Mouse (Mus musculus): ENCODE measurements around the gene Irx4.
A peak's percentile ranks its signal among the peaks of the same experiment; 100 is the strongest.

Gene Irx4

DNA sequence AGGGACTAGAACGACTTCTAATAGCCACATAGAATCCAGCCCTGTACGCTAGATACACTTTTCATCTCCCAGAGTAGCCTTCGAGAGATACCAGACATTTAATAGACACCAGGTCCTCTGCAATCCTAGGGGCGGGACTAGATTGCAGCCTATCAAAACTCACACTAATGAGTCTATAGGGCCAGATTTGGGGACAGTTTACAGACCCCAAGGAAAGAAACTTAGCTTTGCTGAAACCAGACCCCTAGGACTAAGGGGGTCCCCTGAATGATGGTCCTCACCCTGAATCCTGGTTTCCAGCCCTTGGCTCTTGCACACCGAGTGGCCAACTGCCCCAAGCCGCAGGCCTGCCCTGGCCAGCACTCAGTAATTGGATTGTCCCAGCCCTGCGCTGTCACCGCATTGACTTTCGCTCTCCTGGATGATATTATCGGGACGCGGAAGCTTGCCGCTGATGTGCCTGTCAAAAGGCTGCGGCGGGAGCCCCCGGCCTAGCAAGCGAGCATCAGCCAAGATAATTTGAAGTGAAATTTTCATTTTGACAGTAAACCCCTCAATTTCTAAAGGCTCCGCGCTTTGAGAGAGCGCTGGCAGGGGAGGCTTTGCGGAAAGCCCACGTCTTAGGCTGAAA is 10.3 kb downstream of the Irx4 start:
- no peak for DNase-seq

DNA sequence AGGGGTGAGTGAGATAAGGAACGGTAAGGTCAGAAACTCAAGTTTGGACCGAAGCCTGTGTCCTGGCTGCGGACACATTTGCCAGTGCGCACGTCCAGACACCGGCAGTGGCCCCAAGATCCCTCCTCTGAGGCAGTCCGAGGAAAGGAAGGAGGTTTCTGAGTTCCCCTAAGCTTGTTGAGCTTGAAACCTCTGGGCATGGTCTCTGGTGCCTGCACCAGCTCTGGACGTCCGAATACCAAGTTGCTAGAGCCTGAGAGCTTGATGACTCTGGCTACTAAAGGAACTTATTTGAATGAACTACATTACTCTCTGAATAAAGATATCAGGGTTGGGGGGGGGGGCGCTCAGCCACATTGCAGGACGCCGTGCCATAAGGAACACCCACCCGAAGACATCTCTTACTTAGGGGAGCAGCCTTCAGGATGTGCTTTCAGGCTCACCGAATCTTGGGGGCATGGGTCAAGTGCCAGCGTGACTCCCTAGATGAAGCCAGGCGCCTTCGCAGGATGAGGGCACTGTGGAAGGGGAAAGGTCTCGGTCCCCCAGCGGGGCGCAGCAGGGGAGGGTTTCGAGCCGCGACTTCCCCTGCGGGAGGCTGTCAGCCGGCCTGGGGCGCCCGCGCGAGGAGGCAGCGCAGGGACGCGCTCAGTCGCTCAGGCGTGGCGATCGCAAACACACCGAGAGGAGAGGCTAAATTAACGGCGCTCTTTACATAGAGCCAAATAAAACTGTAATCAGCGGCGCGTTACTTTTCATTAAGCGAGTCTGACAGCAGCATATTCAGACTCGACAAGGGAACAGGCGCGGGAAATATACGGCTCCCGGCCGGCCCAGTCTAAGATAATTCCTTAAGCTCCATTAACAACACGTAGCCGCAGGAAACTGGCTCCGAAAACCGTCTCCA is 11.3 kb downstream of the Irx4 start:
- no peak for DNase-seq

DNA sequence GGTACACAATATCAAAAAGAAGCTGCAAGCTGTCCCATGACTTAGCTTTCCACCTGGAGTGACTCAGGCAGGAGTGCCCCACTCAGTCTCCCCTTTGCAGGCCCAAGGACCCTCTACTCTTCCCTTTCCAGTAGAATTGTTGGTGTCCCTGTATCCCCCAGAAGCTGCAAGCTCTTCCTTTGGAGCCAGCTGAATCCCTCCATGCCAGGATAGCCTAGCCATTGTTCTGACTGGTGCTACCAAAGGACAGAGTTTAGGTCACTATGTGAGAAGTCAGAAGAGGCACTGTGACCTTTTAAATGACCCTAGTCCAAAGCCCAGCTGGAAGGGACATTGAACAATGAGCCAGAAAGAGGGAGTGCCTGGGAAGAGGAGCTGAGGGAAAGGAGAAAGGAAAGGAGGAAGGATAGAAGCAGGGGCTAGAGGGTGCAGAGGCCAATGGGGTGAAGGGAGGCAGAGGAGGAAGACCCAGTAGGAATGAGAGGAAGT is 12.6 kb downstream of the Irx4 start:
- DNase-seq: no peak

DNA sequence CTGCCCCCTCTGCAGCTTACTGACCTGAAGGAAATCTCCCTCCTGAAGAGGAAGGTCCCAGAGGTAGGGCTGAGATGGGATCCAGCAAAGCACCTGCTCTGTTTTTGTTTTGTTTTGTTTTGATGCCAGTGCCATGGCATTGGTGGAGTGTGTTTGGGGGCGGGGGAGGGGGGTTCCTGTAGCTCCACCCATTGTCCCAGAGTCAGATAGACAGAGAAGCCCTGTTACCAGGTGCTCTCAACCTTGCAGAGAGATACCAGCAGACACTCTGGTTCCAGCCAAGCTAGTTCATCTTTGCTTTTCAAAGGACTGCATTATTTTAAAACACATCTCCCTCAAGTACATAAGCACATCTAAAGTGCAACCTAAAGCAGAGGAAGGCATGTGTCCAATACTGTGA is 13.3 kb downstream of the Irx4 start:
- DNase-seq: no peak

DNA sequence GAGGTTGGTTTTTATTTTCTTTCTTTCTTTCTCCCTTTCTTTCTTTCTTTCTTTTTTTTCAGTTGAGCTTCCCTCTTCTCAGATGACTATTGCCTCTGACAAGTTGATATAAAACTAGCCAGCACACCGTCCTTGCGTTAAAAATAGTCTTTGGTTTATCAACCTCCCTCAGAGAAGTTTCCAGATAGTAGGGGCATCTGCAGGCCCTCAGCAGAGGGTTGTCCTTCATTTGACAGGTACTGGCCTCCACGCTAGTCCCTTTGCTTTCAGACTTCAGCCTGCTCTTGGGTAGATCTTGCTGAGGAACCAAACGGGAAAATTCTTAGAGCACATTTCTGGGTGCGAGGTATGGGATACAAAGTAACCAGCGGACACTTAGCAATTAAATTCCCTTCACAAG is 17.1 kb downstream of the Irx4 start:
- DNase-seq: no peak

DNA sequence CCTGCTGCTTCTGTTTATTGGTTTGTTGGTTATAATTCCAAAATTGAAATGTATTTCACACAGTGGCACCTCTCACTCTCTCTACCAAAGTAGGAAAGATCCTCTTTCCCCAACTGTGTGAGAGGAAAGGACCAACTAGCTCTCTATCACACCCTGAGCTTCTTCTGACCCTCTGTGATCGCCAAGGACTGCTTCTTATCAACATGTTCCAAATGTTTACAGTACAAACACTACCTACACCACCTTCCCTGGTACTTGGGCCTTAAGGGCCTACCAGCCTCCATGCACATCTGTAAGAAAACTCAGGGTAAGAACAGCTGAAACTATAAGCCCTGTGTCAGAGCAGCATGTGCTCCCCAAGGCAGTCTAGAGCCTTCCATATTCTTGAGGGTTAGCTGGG is 17.5 kb downstream of the Irx4 start:
- no peak for DNase-seq

DNA sequence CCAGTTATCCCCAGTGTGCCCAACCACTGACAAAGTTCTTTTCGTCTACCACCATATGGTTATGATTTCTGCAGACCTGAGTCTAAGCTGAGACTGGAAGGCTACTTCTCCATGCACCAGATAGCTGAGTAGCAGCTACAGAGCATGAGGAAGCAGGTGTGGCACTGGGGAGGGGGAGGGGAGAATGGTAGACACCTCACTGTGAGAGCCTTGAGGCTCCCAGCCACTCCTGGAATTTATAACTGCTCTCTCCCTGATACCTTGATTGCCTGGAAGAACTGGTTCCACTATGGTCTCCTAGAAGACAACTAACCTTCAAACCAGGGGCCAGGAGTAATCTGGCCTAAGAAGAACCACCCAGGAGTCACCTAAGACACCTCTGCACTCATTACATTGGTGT is 18.9 kb downstream of the Irx4 start:
- DNase-seq: no peak

DNA sequence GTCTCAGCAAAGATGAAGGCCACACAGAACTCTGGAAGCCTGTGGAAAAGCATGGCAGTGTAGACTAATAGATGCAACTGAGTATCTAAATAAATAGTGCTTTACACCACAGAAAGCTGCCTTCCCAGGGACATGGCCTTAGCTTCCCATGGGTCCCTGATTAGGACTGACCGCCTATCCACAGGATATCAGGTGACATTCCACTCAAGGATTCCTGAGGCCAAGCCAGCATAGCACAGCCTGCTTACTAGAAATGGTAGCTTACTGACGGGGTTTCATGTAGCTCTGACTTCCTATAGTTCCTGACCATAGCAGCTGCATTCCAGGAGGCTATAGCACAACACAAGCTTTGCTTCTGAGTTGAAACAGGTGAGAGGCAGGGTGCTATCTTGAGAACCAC is 22.1 kb downstream of the Irx4 start:
- no peak for DNase-seq

DNA sequence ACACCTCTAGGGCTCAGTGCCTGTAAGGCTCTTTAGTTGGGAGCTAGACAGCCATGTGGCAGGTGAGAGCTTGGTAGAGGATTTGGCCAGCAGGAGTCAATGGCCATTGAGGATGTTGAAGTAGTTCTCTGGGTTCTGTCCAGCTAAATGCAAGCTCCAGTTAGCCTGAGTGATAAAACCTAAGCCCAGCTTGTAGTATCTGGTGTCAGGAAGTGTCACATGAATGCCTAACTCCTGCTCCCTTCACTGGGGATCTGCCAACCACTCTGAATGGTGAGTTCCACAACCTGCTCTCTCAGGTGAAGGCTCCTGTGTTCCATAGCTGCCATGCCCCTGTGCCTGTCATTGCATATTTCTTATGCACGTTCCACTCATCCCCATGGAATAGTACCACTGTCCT is 23.3 kb downstream of the Irx4 start:
- no peak for DNase-seq

DNA sequence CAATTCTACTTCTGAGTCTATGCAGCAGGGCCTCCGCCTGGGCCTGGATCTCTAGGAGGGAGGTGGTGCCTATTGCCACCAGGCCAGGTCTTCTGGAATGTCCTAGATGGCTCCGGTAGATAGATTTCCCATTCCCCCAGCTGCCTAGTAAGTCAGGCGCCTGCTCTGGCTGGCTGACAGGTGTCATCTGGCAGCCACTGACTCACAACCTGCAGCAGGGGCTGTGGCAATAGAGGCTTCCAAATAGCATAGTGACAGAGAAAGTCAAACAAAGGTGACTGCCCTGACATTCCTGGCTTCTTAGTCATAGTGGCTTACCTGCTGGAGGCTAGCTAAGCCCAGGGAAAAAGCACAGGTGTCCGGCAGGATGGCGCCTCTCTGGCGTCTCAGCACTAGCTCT is 29.9 kb downstream of the Irx4 start:
- DNase-seq: no peak

DNA sequence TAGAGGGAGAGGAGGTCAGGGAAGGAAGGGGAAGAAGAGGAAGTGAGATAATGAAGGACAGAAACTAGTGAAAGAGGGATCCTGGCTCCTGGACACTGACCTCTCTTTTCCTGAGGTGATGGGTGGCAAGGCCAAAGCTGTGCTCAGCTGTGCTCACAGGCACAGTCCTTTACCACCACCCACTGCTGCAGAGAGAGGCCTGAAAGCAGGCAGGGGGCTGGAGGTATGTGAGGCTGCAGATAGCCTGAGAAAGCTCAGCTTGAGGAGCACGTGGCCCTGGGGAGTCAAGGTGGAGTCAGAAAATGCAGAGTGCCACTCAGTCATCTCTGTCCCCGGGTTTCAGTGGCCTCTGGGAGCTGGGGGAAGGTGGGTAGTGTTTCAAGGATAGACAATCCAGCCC is 30.8 kb downstream of the Irx4 start:
- no peak for DNase-seq

DNA sequence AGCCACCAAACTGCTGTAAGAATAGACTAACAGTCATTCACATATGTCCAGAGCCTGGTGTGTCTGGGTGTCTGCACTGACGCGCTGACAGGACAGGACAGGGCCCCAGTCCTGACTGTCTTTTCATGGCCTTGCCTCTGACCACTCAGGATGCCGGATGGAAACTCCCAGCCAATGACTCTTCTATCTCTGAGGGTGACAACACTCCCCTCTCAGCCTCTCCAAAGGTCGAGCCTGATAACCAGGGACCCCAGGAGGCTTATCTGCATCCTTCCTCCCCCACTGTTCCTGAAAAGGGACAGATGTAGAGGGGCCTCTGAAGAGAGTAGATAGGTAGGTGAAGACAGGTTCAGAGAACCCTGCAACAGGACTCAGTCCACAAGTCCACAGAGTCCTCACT is 38.4 kb downstream of the Irx4 start:
- DNase-seq: no peak

DNA sequence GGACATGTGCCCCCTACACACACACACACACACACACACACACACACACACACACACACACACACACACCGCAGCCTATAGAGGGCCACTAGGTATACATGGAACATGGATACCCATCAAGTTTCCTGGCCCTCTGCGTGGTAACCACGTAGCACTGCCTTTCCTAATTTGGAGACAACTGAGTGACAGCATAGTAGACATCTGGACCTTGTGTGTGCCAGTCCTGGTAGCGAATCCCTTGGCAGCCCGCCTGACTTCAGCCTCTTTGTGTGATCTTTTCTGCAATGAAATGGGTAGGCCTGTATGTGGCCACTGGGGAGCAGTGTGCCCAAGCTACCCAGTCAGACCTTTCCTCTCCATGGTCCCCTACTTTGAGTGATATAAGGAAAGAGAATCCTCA is 39.0 kb downstream of the Irx4 start:
- no peak for DNase-seq

DNA sequence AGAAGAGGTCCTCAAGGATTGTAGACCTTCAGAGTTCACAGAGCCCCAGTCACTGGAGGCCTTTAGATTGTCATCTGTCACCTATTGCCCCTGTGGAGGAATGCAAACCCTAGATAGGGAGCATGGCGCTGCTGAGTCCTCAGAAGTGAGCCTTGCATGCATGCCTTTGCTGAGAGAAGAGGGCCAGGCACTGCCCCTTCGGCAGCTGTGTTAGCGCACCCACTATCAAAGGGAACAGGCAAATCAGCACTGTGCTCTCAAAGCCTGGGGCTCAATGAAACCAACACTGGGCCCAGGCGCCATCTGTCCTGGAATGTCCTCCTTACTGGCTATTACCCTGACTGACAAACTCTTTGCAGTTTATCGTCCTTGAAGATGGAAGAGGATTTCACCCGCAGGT is 44.5 kb downstream of the Irx4 start:
- DNase-seq: no peak

DNA sequence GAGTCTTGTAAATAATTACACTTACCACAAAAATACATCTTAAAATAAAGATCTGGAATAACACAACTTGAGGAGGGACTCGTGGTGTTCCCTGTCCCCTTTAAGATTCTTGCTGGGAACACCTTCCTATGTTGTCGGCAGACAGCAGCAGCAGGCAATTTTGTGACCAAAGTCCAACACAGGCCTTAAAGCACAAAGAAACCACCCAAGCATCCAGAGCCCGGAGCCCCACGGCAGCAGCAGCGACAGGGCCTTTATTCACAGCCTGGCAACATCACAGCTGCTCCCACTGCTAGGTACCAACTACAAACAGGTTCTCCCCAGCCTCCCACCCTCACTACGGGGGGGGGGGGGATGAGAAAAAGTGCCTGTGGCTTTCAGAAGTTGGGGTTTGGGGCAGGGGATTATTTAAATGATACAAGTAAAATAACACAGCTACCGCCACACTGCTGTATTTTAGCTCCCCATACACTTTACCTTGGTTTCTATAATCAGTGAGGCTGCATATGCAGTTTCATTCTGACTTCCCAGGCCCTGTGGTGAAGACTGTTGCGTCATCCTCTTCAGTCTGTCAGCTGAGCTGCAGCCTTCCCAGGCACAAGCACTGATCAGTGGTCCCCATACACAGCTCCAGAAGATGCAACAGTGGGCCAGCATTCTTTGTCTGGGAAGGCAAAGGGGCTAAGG is 45.3 kb downstream of the Irx4 start:
- DNase-seq: no peak

DNA sequence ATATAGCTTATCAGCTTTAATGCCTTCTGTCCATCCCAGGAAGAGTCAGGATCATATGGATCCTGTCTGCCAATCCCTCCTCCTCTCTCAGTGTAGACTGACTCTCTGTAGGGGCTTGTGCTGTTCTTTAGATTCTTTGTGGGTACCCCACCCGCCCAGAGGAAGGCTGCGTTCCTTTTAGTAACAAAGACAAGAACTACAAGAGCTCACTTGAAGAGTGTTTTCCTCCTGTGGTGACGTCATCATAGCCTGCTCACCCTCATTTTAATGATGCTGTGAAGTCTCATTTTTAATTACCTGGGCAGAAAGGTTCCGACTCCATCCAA is 45.8 kb downstream of the Irx4 start:
- DNase-seq: no peak

DNA sequence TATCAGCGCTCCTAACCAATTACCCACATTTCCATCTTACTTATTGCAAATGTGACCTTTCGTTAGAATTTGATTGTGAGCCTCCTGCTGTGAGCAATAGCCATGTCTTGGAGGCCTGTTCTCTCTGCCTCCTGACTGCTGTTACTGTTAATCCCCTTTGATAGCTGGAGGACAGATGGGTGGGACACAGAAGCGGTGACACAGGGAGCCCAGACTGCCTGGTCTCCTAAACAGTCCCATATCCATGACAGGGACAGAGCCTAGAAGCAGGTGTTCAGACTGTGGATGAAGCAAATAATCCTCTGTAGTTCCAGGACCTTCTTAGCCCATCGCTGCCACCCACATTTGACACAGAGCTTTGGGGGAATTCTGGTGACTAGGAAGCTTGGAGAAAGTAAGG is 46.2 kb downstream of the Irx4 start:
- no peak for DNase-seq

DNA sequence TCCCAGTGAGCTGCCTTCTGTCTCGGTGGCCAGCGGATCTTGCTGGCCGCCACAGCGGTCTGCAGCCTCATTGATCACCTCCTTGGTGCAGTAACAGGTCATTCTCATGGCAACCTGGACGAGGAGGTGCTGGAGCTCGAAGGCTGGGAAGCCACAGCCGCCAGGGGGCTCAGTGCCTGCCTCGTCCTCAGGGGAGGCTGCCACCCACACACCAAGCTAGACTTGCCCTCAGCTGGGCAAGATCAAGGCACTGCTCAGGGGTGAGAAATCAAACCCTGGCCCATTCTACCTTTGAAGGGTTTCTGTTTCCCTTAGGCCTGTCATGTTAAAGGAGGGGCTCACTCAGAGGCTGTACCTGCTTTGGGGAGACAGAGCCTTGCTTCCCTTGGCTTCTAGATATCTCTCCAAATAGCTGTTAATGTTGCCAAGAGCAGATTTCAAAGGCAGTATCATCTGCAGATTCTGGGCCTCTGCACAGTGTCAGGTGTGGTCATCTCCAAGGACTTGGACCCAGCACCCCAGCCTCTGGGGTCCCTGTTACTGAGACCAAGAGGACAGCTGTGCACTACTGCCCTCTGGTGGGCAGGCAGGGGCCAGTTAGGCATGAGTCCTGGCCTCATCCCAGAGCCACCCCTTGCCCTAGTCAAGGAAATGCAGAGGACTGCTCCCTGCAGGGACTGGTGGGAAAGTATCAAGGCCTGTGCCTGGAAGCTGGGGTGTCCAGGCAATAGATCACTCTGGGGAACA is 50.1 kb downstream of the Irx4 start:
- peak; percentile 53 for DNase-seq
